Mouse (Mus musculus) C2C12 (cell line): ENCODE results near the gene 1700029I15Rik.

Experiments
- CEBPB ChIP-seq: IDR thresholded peaks from one replicate; pipeline ENCODE4 v1.6.1; 2011; ENCODE audit warnings: low read depth, mild to moderate bottlenecking, control low read depth, moderate library complexity
- CTCF ChIP-seq: IDR thresholded peaks from one replicate; pipeline ENCODE4 v1.5.1; 2011; ENCODE audit not compliant: control insufficient read depth, insufficient read depth, insufficient read length
- FOSL1 ChIP-seq: IDR thresholded peaks from one replicate; pipeline ENCODE4 v1.8.0; 2011; ENCODE audit warnings: mild to moderate bottlenecking, low read length; ENCODE audit not compliant: poor library complexity, insufficient read depth, severe bottlenecking
- MAX ChIP-seq: IDR thresholded peaks from one replicate; pipeline ENCODE4 v1.6.1; 2011; ENCODE audit warnings: mild to moderate bottlenecking, control low read depth
- MYOG ChIP-seq: IDR thresholded peaks from one replicate; pipeline ENCODE4 v1.6.1; 2011; ENCODE audit not compliant: control insufficient read depth, insufficient read length; ENCODE audit errors: extremely low read depth
- USF1 ChIP-seq: IDR thresholded peaks from one replicate; pipeline ENCODE4 v1.6.1; 2011; ENCODE audit warnings: low read depth, mild to moderate bottlenecking, control low read depth, moderate library complexity

GRCm38 (mm10) chr2:92361795-92362194, 20.5 kb upstream of the 1700029I15Rik start:
- TF ChIP-seq MAX (no peak), CTCF (no peak), CEBPB (no peak), MYOG (no peak), USF1 (no peak), FOSL1 (no peak)
